30 mouse cellular contexts compared by ENCODE assay signal in genomic region chr12:75729876-75730275, GRCm38 (mm10).
"Had no signal": no experiment of that assay in that cellular context is flagged by ENCODE, and none has a peak within 500 bp of the region (broad histone marks: within the 10 kb centered on the region; RNA-seq: fewer than 3 reads in every experiment).

No protein-coding gene starts in this region.

- H3K9me3 ChIP-seq: limb, embryonic 10.5 days; limb, embryonic 12.5 days; limb, embryonic 13.5 days; limb, embryonic 15.5 days; liver, embryonic 12.5 days; liver, embryonic 13.5 days; liver, embryonic 15.5 days; lung, embryonic 15.5 days; megakaryocyte, embryonic 14.5 days; midbrain, embryonic 10.5 days; midbrain, embryonic 12.5 days; midbrain, embryonic 13.5 days; midbrain, embryonic 15.5 days; neural tube, embryonic 12.5 days had no signal

- H3K4me3 ChIP-seq: left cerebral cortex, adult 2 months; limb, embryonic 10.5 days; limb, embryonic 12.5 days; limb, embryonic 13.5 days; limb, embryonic 15.5 days; liver, embryonic 12.5 days; liver, embryonic 13.5 days; liver, embryonic 15.5 days; lung, embryonic 15.5 days; megakaryocyte, embryonic 14.5 days; midbrain, embryonic 10.5 days; midbrain, embryonic 12.5 days; midbrain, embryonic 13.5 days; midbrain, embryonic 15.5 days; myocyte; neural tube, embryonic 12.5 days had no signal

- H3K4me2 ChIP-seq: limb, embryonic 12.5 days; limb, embryonic 13.5 days; limb, embryonic 15.5 days; liver, embryonic 11.5 days; liver, embryonic 12.5 days; liver, embryonic 13.5 days; liver, embryonic 15.5 days; lung, embryonic 14.5 days; lung, embryonic 15.5 days; midbrain, embryonic 12.5 days; midbrain, embryonic 13.5 days; midbrain, embryonic 15.5 days; neural tube, embryonic 12.5 days had no signal

- DNase-seq: left cerebral cortex, postnatal 4 days; liver; liver, embryonic 13.5 days; lung, adult 18-20 months; lung, adult 2 months; lung, embryonic 14.5 days; lung, postnatal 10 days; lung, postnatal 14 days; lung, postnatal 36 days; lung, postnatal 4 days; midbrain, embryonic 14.5 days had no signal

- ATAC-seq: liver, embryonic 12.5 days; lung, postnatal 0 days; midbrain, embryonic 13.5 days; midbrain, embryonic 15.5 days had no signal

- H3K36me3 ChIP-seq: midbrain, embryonic 15.5 days; neural tube, embryonic 12.5 days had no signal

- H3K9ac ChIP-seq: limb, embryonic 12.5 days; limb, embryonic 13.5 days; limb, embryonic 15.5 days; liver, embryonic 12.5 days; liver, embryonic 13.5 days; liver, embryonic 14.5 days; liver, embryonic 15.5 days; lung, embryonic 14.5 days; lung, embryonic 15.5 days; midbrain, embryonic 12.5 days; midbrain, embryonic 13.5 days; midbrain, embryonic 15.5 days; neural tube, embryonic 12.5 days had no signal

- H3K27ac ChIP-seq: left cerebral cortex, adult 2 months; limb, embryonic 10.5 days; limb, embryonic 12.5 days; limb, embryonic 13.5 days; limb, embryonic 15.5 days; liver, embryonic 12.5 days; liver, embryonic 13.5 days; liver, embryonic 14.5 days; liver, embryonic 15.5 days; lung, embryonic 15.5 days; macrophage; midbrain, embryonic 10.5 days; midbrain, embryonic 12.5 days; midbrain, embryonic 13.5 days; midbrain, embryonic 15.5 days; neural tube, embryonic 12.5 days had no signal

- H3K27me3 ChIP-seq: limb, embryonic 12.5 days; limb, embryonic 13.5 days; limb, embryonic 15.5 days; liver, embryonic 12.5 days; liver, embryonic 13.5 days; liver, embryonic 15.5 days; lung, embryonic 15.5 days; megakaryocyte, embryonic 14.5 days; midbrain, embryonic 15.5 days had no signal
